Mouse (Mus musculus) CH12.LX (cell line): ENCODE results near the gene Ccdc69.

ENCODE experiments used
- BHLHE40 ChIP-seq: IDR thresholded peaks from 2 replicates; pipeline ENCODE4 v1.6.1; 2011; ENCODE audit warnings: mild to moderate bottlenecking, low read depth, low read length, improper control_type of control experiment
- CHD1 ChIP-seq: IDR thresholded peaks from 2 replicates; pipeline ENCODE4 v1.6.1; 2012; ENCODE audit warnings: low read depth, low read length, improper control_type of control experiment, inconsistent platforms
- CTCF ChIP-seq, 2 experiments: IDR thresholded peaks in 1 of 2; conservative IDR thresholded peaks in 1 of 2; 2 replicates each; pipeline ENCODE4 v1.5.1; 2011 to 2012; ENCODE audit warnings: low read depth in 2 of 2, low read length in 2 of 2, improper control_type of control experiment in 1 of 2, inconsistent platforms in 1 of 2, mild to moderate bottlenecking in 1 of 2, moderate library complexity in 1 of 2
- ELF1 ChIP-seq: IDR thresholded peaks from 2 replicates; pipeline ENCODE4 v1.6.1; 2014; ENCODE audit warnings: low read depth, mild to moderate bottlenecking, inconsistent platforms, low read length, improper control_type of control experiment
- EP300 ChIP-seq: IDR thresholded peaks from 2 replicates; pipeline ENCODE4 v1.6.1; 2011; ENCODE audit warnings: low read length, improper control_type of control experiment
- JUND ChIP-seq: conservative IDR thresholded peaks from 2 replicates; pipeline ENCODE4 v1.6.1; 2011; ENCODE audit warnings: low read depth, low read length, improper control_type of control experiment
- NELFE ChIP-seq: IDR thresholded peaks from 2 replicates; pipeline ENCODE4 v1.6.1; 2011; ENCODE audit warnings: low read depth, low read length, improper control_type of control experiment
- POLR2A ChIP-seq: IDR thresholded peaks from 2 replicates; pipeline ENCODE4 v1.6.1; 2011; ENCODE audit warnings: low read depth, mild to moderate bottlenecking, improper control_type of control experiment, low read length
- POLR2AphosphoS2 ChIP-seq: IDR thresholded peaks from 2 replicates; pipeline ENCODE4 v1.6.1; 2011; ENCODE audit warnings: low read depth, low read length, improper control_type of control experiment
- TBP ChIP-seq: conservative IDR thresholded peaks from 2 replicates; pipeline ENCODE4 v1.6.1; 2011; ENCODE audit warnings: low read depth, low read length, improper control_type of control experiment
- TCF12 ChIP-seq: IDR thresholded peaks from 2 replicates; pipeline ENCODE4 v1.6.1; 2014; ENCODE audit warnings: low read depth, mild to moderate bottlenecking, inconsistent platforms, low read length, improper control_type of control experiment
- USF1 ChIP-seq: IDR thresholded peaks from 2 replicates; pipeline ENCODE4 v1.6.1; 2014; ENCODE audit warnings: low read depth, mild to moderate bottlenecking, inconsistent platforms, low read length, improper control_type of control experiment
- ZKSCAN1 ChIP-seq: IDR thresholded peaks from 2 replicates; pipeline ENCODE4 v1.6.1; 2012; ENCODE audit warnings: low read depth, inconsistent platforms, low read length, improper control_type of control experiment, borderline replicate concordance

DNA sequence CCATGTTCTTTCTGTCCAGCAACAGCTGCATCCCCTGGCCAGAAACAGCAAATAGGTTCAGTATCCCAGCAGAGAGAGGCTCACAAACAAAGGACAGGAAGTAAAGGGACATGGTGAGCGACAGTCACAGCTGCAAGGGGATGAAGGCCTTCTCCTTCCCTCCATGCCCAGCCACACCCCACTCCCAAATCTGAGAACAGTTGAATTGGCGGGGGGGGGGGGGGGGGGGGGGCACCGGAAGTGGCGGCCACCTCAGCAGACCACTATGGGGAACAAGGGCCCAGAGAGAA is 46.0 kb downstream of the Ccdc69 start:
- TF ChIP-seq ZKSCAN1 = no peak
- no peak for TF ChIP-seq POLR2A
- TF ChIP-seq TCF12 = no peak
- TF ChIP-seq NELFE = no peak
- 0 out of 2 replicates have a peak, but pooled peaks have one; percentile 11 for TF ChIP-seq ELF1
- TF ChIP-seq CTCF (conservative IDR thresholded peaks at IDR 0.05 in 1 of 2, IDR thresholded peaks at IDR 0.05 in 1 of 2; ENCODE audit: low read depth in 2 of 2, low read length in 2 of 2) = no peak
- TF ChIP-seq BHLHE40 = no peak
- no peak for TF ChIP-seq TBP
- no peak; the same call in 1 of the 2 replicates for TF ChIP-seq CHD1
- TF ChIP-seq USF1 = no peak
- no peak for TF ChIP-seq JUND
- no peak for TF ChIP-seq EP300
- TF ChIP-seq POLR2AphosphoS2 = no peak
